Mouse (Mus musculus) bone marrow, adult 2 months (tissue): ENCODE data around the gene Dqx1.

ENCODE experiments used
- CTCF ChIP-seq: fragments of 200-500 bp; IDR thresholded peaks from 2 replicates; pipeline ENCODE4 v1.5.1; 2011; ENCODE audit warnings: low read length, control low read depth; ENCODE audit not compliant: control insufficient read depth, insufficient read depth
- POLR2A ChIP-seq: fragments of 200-500 bp; IDR thresholded peaks from 2 replicates; pipeline ENCODE4 v1.6.1; 2011; ENCODE audit warnings: low read depth, mild to moderate bottlenecking, control low read depth, low read length, borderline replicate concordance; ENCODE audit not compliant: control insufficient read depth

GRCm38 (mm10) chr6:83019044-83019443 is 38.6 kb upstream of the Dqx1 start:
- TF ChIP-seq CTCF = no peak
- TF ChIP-seq POLR2A = no peak
